Mouse (Mus musculus): ENCODE data around the gene Klf8.
"Not testable (repeated sequence)": the region's sequence is repeated elsewhere in the genome, so short reads cannot be mapped to it uniquely, and the experiment has no call there.

The Klf8 gene

DNA sequence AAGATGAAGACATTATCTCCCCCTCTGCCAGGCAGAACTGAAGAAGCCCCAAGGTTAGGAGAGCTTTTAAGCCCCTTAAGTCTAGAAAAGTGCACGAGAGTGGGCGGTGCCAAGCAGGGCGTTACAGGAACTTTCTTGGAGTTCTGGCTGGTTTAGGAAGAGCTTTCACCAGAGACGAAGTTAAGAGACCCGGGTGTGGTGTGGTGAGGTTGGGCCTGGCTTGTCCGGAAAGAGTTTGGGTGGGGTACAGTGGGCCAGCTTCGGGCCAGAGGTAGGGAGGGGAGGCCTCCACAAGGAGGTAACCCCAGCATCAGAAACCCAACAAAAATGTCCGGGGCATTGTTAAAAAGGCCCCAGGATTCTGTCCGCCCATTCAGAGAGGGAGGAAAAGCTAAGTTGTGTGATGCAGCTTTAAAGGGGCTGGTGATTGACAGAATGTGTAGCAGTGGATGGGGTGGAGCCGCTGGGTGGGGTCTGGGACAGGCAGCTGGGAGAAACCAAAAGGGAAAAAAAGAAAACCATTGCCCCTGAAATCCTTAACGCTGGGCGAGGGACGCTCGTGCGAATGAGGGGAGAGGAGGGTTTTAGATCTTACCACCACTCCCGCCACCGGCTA, at the start of gene Klf8:
Gene Klf8 (plus strand): TSS at position 163 of the 616 bp plus-strand sequence.
- peak; percentile 15 for DNase-seq (ENCODE audit: low spot score)

DNA sequence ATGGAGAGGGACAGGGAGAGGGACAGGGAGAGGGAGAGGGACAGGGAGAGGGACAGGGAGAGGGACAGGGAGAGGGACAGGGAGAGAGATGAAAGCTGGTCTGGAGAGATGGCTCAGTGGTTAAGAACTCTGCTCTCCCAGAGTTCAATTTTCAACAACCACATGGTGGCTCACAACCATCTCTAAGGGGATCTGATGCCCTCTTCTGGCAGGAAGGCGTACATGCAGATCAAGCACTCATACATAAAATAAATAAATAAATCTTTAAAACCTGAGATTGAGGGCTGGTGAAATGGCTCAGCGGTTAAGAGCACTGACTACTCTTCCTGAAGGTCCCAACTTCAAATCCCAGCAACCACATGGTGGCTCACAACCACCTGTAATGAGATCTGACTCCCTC, 38.1 kb upstream of the Klf8 start:
- DNase-seq (ENCODE audit: low spot score), result not testable (repeated sequence)

DNA sequence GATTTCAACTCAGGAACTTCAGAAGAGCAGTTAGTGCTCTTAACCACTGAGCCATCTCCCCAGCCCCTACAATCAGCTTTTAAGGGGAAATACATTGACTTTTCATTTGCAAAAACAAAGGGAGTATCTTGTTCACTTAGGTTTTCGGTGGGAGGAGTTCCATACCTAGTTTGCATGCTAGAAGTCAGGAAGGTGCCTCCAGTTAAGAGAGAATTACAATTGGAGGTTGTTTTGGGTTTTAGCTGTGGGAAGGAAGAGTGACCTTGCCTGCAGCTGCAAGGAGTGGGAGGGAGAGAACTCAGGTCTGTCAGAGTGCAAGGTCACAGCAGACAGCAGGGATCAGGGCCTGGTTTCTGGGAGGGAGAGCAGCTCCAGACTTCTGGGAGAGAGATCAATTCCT, 26.2 kb upstream of the Klf8 start:
- DNase-seq (ENCODE audit: low spot score), result no peak

DNA sequence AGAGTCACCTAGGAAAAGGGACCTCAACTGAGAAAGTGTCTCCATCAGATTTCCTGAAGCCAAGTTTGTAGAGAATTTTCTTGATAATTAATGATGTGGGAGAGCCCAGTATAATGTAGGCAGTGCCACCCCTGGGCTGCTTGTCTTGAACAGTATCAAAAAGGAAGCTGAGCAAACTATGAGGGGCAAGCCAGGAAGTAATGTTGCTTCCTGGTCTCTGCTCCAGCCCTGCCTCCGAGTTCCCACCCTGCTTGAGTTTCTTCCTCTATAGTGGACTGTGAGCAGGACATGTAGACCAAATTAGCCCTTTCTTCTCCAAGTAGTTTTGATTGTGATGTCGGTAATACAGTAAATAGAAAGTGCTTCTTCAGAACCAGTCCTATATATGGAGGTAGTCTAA, 6.0 kb upstream of the Klf8 start:
- no peak for DNase-seq (ENCODE audit: low spot score)

DNA sequence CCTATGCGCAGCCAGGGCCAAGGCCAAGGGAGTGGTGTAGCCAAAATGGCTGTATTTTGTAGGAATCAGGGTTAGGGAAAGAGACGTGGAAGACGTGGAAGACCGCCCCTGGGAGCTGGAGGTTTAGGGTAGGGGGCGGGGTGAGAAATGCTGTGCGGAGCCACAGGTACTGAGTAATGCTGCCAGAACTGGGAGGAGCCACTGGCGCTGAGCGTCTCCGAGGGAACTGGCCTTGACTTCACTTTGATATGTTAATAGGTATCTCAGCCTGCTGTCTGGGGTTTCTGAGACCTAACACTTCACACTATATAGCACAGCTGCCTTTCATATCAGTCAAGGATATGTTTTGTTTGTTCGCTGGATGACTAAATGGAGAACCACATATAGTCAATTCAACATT, 4.0 kb upstream of the Klf8 start:
- DNase-seq (ENCODE audit: low spot score), result peak; percentile 7

DNA sequence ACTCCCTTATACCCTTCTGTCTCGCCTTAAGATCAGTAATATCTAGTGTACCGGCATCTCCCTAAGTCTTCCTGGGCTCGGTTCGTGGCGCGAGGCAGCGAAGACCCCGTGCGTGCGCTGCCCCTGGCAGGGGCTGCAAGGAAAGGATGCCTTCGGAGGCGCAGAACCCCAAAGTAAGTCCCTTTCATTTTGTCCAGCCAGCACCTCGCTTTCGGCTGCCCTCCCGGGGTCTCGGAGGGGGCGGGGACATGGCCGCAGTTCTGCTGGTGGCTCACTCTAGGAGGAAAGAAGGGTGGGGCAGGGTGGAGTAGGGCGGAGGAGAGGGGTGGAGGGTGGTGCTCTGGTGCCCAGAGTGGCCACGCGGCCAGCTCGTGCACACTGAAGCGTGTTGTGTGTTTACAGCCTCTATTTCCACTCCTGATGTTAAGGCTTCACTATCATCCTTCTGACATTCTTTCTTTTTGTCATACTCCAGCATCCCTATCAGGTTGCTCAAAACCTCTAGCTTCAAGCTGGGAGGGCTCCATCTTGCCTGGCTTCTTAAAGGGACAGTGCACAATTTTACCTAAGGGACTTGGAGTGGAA, 746 bp downstream of the Klf8 start:
- DNase-seq (ENCODE audit: low spot score), result peak; percentile 19

DNA sequence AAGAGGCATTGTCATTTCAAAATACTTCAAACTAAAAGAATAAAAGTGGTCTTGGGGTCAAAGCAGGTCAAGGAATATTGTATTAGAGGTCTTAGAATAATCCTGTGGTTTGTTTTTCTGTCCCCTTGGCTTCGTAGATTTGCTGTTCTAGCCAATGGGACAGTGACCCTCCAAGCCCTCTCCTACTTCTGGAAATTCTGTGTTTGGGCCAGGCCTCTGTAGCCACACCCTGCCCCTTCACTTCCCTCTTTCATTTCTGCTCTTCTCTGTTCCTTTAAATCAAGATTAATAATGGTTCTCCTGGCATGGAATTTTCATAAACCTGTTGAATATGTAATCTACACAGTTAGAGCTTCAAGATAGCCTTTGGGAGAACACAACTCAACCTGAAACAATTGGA, 17.0 kb downstream of the Klf8 start:
- no peak for DNase-seq (ENCODE audit: low spot score)

DNA sequence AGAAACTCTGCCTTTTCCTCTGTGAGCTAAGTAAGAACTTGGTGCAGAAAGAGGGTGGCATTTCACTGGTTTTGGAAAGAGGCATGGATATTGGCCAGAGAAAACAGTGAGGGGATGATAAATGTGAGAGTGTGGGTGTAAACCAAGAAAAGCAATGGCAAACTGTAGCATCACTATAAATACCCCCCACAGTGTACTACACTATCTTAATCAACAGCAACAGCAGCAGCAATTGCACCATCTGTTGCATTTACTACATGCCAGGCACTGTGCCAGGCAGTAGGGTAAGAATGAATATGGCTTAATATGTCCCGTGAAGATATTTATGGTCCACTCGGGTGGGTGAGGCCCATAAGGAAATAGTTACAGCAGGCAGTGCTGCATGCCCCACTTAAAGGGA, 18.2 kb downstream of the Klf8 start:
- DNase-seq (ENCODE audit: low spot score), result no peak

DNA sequence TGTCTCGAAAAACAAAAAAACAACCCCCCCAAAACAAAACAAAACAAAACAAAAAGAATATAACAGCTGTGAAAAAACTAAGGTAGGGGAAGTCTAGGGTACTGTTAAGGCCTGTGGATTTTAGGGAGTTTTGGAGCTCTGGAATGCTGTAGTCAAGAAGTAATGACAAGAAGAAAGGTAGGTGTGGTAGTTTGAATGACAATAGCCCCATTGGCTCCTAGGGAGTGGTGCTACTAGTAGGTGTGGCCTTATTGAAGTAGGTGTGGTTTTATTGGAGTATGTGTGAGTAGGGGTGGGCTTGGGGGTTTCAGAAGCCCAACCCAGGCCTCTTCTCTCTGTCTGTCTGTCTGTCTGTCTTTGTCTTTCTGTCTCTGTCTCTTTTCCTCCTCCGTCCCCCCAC, 44.9 kb downstream of the Klf8 start:
- no peak for DNase-seq (ENCODE audit: low spot score)

DNA sequence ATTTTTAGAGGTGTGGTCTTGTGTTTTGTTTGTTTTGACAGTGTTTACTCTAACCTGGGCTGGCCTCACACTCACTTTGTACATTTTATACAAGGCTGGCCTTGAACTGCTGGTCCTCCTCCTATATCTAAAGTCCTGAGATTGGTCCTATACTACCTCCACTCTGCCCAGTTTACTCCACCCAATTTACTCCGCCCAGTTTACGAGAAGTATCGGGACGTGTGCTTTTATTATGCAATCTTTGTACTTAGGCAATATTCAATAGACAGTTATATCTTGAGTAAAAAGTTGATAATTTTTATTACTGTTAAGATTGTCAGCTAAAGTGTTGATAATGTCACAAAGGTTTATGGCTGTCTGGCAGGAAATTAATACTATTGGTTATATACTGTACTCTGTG, 74.1 kb downstream of the Klf8 start:
- DNase-seq (ENCODE audit: low spot score), result no peak

DNA sequence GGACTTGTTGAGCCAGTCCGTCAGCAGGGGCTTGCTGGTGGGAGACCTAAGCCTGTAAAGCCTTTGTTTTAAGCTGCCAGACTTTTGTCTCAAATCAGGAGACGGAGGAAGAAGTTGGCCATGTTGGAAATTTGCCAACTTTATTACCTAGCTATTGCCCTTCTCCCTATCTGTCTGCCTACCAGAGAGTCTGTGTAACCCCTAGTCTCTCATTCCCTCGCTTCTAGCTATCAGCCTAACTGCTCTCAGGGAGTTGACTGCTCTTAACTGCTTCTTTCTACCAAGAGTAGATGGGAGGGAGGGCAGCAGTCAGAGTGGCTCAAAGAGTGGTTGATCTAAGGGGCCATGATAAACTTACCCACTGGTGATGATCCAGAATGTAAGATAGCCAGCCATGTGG, 85.8 kb downstream of the Klf8 start:
- DNase-seq (ENCODE audit: low spot score), result no peak

DNA sequence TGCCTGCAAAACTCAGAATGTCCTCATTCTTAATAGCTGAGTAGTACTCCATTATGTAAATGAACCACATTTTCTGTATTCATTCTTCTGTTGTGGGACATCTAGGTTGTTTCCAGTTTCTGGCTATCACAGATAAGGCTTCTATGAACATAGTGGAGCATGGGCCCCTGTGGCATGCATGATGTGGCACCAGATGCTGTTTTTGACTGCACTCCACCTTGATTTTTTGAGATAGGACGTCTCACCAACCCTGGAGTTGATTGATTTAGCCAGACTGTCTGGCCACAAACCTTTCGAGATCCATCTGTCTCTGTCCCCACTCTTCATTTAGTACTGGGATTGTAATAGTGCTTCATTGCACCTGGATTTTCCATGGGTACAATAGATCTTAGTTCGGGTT, 96.9 kb downstream of the Klf8 start:
- not testable (repeated sequence) for DNase-seq (ENCODE audit: low spot score)

DNA sequence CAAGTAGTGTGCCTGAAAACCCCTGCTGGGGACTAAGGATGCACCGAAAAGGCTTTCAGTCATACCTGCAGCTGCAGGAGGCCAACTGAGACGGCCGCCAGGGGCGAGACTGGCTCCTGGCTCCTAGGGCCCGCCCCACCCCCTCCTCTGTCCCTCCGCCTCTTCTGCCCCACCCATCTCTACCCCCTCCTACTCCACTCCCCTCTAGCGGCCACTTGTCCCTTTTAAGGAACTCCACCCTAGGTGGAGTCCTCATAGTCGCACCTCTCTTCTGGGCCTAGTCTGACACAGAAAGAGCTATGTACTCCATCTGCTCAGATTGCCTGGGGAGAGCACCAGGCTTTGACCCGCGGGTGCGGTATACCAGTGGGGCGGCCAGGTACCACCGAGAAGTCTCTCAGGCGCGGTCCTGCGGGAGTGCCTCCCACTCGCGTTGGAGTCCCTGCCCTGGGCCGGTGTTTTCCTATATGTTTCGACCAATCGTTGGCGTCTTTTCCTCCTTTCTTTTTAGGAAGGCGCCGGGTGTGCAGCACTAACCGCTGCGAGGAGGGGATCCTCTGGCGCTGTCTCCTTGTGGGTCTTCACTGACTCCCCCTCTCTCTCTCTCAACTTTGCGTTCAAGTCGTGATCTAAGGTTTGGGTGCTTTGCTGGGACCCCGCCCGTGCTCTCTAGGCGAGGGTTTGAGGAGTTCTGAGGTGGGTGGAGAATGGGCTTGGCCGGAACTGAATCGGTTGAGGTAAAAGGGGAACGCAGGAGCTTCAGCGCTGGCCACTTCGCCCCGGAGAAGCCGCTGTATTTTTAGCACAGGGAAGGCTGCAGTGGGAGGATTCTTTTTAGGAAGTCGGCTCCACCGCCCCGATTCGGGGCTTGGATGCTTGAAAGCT, 122.3 kb downstream of the Klf8 start:
- DNase-seq (ENCODE audit: low spot score), result peak; percentile 32

DNA sequence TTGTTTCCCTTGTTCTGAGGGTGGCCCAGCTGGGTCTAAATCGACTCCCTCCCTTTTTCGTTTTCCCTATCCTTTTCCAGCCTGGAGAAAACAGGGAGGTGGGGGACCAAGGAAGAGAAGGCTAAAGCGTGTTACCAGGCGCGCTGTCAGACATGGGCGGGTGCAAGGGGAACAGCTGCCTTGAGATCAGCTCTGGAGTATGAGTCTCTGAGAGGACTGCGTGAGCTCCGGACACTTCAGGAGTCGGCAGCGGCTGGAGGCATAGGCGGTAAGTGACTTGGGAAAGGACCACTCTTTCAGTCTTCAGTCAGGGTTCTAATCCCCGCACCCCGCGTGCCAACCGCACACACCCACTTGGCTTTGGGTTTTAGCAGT, 122.9 kb downstream of the Klf8 start:
- DNase-seq (ENCODE audit: low spot score), result peak; percentile 12

DNA sequence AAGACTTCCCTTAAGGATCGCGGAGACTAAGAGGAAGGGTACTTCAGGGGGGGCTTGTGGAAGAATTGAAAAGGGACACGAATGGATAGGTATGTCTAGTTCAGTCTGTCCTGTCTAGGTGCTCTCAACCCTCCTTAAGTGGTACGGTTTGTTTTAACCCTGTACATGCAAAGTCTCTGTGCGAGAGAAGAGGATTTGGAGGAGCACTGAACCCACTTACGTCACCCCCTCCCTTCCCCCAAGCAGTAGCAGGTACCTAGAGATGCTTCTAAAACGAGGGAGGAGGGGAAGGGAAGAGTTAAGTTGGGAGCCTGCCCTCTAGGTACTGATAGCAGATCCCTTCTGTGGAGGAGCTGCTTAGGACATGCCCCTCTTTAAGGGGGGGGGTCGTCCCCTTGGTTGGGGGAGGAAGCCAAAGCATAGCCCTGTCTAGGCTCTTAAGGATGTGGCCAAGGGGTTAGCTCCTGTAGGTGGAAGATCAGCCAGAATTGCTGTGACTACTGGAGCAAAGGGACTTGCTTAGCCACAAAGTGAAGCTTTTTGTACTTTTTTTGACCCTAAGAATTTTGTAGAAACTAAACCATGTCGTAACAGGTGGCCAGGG, 123.5 kb downstream of the Klf8 start:
- no peak for DNase-seq (ENCODE audit: low spot score)

DNA sequence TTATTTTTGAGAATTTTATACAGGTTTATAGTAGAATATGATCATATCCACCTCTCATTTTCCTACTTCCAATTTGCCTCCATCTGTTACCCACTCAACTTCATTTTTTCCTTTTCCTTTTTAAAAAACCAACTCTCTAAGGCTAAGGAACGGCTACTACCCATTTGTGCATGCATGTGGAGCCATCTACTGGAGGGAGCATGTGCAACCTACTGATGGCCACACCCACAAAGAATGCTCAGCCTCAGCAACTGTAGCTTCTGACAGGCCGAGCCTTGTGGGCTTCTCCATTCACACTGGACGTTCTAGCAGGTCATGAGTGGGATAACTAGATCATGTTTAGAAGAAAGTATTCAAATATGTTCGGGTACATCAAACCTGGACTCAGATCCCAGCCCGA, 129.5 kb downstream of the Klf8 start:
- DNase-seq (ENCODE audit: low spot score), result peak; percentile 19

DNA sequence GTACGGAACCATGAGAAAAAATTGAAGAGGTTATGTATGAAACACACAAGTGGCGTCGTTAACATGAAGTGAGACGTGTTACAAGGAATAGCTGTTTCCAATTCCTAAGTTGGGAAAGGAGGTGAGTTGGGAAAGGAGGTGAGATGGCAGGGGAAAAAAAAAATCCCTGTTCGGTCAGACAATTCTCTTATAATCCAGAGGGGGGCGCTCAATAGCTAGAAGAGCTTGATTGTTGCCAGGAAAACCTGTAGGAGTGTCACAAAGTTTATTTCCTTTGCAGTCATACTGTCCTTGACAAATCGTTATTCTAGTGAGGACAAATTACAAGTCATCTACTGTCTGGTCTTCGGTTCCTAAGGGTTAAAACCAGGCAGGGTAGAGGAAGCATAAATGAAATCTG, 132.5 kb downstream of the Klf8 start:
- DNase-seq (ENCODE audit: low spot score), result no peak

DNA sequence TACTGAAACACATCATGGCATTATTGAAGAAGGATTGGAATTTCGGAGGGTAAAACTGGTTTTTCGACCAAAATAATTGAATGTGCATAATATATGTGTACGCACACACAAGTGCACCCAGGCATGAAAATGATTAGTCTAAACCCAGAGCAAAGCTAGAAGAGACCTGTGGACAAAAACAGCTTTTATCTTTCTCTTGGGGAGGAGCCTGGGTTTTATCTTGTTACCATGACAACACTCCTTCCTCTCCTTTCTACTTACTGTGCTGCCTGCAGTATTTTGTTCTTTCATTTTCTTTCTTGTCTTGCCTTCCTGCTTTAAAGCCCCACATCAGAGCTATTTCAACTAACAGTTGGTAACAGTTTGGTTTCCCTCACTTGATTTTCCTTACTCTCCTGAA, 137.8 kb downstream of the Klf8 start:
- no peak for DNase-seq (ENCODE audit: low spot score)

DNA sequence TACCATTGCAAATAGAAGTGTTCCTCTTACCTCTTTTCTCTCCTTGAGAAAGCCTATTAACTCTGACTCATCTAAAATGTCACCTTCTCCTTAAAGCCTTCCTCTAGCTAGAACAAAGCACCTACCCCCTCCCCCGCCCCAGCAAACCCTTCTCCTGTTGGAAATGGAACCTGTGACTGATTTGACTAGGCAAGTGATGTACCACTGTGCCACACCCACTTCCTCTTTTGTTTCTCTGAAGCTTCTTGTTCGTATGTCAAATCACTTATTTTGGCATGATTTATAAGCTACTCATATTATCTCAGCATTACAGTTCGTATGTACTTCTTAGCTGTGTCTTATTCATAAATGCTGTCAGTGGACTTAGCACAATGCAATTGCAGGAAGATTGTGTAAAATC, 144.5 kb downstream of the Klf8 start:
- no peak for DNase-seq (ENCODE audit: low spot score)

DNA sequence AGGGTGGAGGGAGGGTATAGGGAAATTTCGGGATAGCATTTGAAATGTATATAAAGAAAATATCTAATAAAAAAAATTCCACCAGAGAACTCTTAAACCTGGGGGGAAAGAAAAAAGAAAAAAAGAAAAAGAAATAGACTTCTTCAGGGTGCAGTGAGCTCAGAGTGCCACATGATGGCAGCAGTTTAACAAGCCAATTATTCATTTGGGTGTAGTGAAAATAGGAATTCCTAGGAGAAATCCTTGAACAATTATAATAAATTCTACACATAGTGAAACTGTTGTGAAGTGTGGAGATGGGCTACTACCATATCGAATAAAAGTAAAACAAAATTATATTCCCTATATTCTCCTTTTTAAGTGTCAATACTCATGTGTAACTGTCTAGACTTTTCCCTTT, 152.0 kb downstream of the Klf8 start:
- DNase-seq (ENCODE audit: low spot score), result no peak

DNA sequence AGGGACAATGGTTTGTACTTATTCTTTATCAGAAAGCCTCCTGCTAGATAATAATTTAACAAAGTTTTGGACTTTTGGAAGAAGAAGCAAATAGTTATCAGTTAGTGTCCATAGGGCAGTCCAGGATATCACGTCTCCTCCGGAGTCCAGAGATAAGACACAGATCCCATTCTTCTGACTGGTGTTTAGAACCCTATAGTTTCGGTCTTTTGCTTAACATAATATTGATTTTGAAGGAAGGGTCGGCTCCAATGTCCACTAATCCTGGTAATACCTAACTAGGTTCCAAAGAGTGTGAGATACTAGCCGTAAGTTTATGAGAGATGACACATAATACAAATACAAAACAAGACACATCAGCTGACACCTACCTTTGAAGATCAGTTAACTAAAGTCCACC, 179.8 kb downstream of the Klf8 start:
- no peak for DNase-seq (ENCODE audit: low spot score)

DNA sequence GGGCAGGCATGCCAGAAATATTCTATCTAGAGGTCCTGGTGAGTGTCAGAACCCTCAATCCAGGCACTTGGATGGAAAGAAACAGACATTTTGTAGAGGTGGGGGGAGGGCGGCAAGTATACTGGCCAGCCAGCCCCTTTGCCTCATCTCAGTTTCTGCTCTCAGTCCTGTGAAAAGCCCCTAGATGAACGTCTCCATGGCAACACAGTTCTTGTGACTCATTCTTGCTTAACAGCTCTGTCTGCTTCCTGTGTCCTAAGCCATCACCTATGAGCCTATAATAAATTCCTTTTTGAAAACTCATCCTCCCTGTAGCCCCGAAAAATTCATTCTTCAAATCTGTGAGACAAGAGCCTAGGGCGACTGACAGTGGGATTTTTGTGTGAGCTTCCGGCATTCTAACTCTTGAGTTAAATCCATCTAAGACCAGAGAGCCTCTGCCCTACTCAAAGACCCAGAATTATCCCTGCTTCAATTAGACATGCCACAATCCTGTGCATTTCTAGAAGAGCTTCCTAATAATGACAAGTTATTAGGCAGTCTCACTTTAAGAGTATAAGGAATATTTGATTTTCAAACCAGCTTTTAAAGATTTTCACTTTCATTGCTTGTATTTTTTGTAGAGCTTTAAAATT, 196.5 kb downstream of the Klf8 start:
- DNase-seq (ENCODE audit: low spot score), result no peak

DNA sequence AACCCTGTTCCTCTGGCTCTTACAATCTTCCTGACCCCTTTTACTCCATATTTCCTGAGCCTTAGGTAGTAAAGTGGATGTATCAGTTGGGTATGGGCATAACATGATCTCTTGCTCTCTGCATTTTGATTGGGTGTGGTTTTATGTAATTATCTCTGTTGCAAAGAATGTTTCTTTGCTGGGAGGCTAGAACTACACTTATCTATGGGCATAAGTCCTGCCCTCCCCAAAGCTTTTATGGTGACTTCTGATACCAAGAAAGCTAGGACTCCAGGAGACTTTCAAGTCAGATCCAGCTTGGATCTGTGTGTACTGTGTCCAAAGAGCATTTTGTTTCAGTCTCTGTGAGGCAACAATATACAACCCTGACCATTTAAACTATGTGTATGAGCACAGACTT, 202.3 kb downstream of the Klf8 start:
- no peak for DNase-seq (ENCODE audit: low spot score)

Measured in ovary, postnatal 36 days (tissue).